Mouse (Mus musculus) hindbrain, postnatal 0 days (tissue): Measurements from ENCODE around the gene Fbxl4. TPM values are rescaled to one million over a fixed set of nuclear protein-coding genes. Genes with fewer than 3 reads are reported as not detected.

ENCODE experiments used
- ATAC-seq: fragments of 200-750 bp; cut with Nextera tagmentation; 2 replicates; pipeline ENCODE4 v1.8.0; 2017; ENCODE audit warnings: mild to moderate bottlenecking, moderate TSS enrichment, moderate library complexity
- DNase-seq: peaks from one replicate; pipeline ENCODE4 v3.0.0-alpha.2; 2015; ENCODE audit warnings: low spot score
- H3K27ac ChIP-seq: fragments of 300-500 bp; sonication (generic); 2 replicates; pipeline ENCODE4 v1.5.1; 2014; ENCODE audit warnings: mild to moderate bottlenecking
- H3K27me3 ChIP-seq: fragments of 300-500 bp; sonication (generic); 2 replicates; pipeline ENCODE4 v1.6.1; 2014; ENCODE audit warnings: low read length, mixed read lengths; ENCODE audit not compliant: insufficient read depth
- H3K36me3 ChIP-seq: fragments of 300-500 bp; sonication (generic); 2 replicates; pipeline ENCODE4 v1.6.1; 2014; ENCODE audit warnings: low read length, mixed read lengths; ENCODE audit not compliant: insufficient read depth
- H3K4me1 ChIP-seq: fragments of 300-500 bp; sonication (generic); 2 replicates; pipeline ENCODE4 v1.6.1; 2014; ENCODE audit warnings: antibody characterized with exemption, low read length, mixed read lengths; ENCODE audit not compliant: insufficient read depth
- H3K4me2 ChIP-seq: fragments of 300-500 bp; sonication (generic); 2 replicates; pipeline ENCODE4 v1.6.1; 2014; ENCODE audit warnings: low read depth, mild to moderate bottlenecking, low read length, moderate library complexity, mixed read lengths
- H3K4me3 ChIP-seq: fragments of 300-500 bp; sonication (generic); 2 replicates; pipeline ENCODE4 v1.5.1; 2014; ENCODE audit warnings: low read length
- H3K9ac ChIP-seq: fragments of 300-500 bp; sonication (generic); replicated peaks from 2 replicates; pipeline ENCODE4 v1.6.1; 2014; ENCODE audit warnings: mild to moderate bottlenecking, low read length, moderate library complexity, mixed read lengths
- H3K9me3 ChIP-seq: fragments of 300-500 bp; sonication (generic); 2 replicates; pipeline ENCODE4 v1.6.1; 2016; ENCODE audit warnings: low read length, mixed read lengths
- CTCF ChIP-seq: IDR thresholded peaks from 2 replicates; pipeline ENCODE4 v1.5.1; 2016; ENCODE audit warnings: antibody characterized with exemption, control low read depth, low read depth
- WGBS: fragments of 180-500 bp; shearing (Covaris S2); extraction: QIAGEN DNeasy Blood & Tissue Kit; methylation state at CpG from one replicate; pipeline ENCODE4 v1.1.7; 2014; 5-methylcytosine and 5-hydroxymethylcytosine counted together
- polyA plus RNA-seq: library from polyadenylated mRNA; unstranded; fragments of >200 nt; fragmentation: Nextera tagmentation; extraction: Ambion mirVana; gene quantifications from 2 replicates; pipeline ENCODE4 v1.2.1, GENCODE M21; 2015
- total RNA-seq: library from RNA; depleted of rRNA; stranded (reverse); fragments of >200 nt; gene quantifications from 2 replicates; pipeline ENCODE4 v1.2.3, GENCODE M21; 2014; rRNA removed

The Fbxl4 gene
- total and polyA plus RNA-seq, 2 experiments from 2014 or later = 16.3 to 29.3 TPM

DNA sequence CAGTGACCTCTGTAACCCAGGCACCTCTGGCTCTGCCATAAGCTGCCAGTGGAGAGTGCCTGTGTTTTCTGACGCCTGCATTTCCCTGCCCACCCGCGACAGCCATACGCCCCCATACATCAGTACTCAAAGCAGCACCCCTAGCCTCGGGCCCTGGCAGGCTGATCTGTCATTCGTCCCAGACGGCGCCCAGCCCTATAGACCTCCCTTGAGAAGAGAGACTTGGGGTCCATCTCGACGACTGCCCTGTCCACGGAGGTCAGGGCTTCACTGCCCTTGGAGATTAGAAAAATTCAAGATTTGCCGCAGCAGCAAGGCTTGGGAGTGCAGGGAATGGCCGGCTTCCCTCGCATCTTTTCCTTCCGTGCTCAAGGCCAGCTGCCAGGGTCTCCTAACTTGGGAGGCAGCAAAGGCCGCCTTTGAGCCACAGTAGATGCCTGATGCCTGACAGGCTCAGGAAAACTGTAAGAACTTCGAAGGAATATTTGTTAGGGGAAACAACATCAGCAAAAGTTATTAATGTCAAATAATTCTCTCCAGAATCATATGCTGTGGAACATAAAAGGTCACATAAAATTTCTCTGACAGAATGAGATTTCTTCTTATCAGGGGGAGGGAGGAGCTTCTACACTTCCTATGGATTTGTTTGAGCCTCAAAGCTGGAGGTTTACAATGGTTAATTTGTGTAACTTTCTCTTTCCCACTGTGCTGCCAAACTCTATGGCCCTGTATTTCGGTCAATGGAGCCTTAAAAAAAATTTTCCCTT lies 122.9 kb downstream of the Fbxl4 start:
- DNase-seq = peak; percentile 12

DNA sequence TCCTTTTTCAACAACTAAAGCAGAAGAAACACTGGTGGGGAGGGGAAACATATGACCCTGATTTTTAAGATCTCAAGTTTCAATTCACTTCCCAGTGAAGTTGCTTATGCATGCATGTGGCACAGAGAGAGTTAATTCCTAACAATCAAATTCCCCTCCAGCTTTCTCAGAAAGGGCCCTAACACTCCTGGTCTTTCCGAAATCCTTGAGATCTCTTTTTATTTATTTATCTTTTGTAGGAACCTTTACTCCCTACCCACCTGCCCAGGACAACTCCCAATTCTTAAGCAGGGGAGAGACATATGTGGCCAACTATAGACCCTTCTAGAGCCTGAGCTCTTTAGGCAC lies 123.5 kb downstream of the Fbxl4 start:
- H3K9me3 ChIP-seq = no peaks in the 10 kb centered on the region
- ATAC-seq (no peak), DNase-seq (no peak)
- peak overlapping the region; percentile 90 for H3K4me2 ChIP-seq
- no peak overlapping the region for H3K27ac ChIP-seq
- H3K4me3 ChIP-seq = peak overlapping the region; percentile 23
- WGBS = 44% methylated on average over 1 of the region's 1 CpGs
- TF ChIP-seq CTCF = no peak
- no peak overlapping the region for H3K9ac ChIP-seq
- no peaks in the 10 kb centered on the region for H3K27me3 ChIP-seq
- H3K36me3 ChIP-seq = no peaks in the 10 kb centered on the region
- H3K4me1 ChIP-seq = no peaks in the 10 kb centered on the region

More for the DNA sequence above, 122.9 kb downstream of the Fbxl4 start:
- no peak for TF ChIP-seq CTCF
- H3K4me3 ChIP-seq = peak overlapping the region; percentile 23
- H3K9ac ChIP-seq = no peak overlapping the region; the same call in 1 of the 2 replicates
- no peak for ATAC-seq
- H3K36me3 ChIP-seq = no peaks in the 10 kb centered on the region
- 12% methylated on average over 18 of the region's 18 CpGs for WGBS
- H3K4me1 ChIP-seq = no peaks in the 10 kb centered on the region
- H3K27me3 ChIP-seq = no peaks in the 10 kb centered on the region
- H3K4me2 ChIP-seq = peak overlapping the region; percentile 90
- peak overlapping the region; percentile 67 for H3K27ac ChIP-seq
- H3K9me3 ChIP-seq = no peaks in the 10 kb centered on the region

DNA sequence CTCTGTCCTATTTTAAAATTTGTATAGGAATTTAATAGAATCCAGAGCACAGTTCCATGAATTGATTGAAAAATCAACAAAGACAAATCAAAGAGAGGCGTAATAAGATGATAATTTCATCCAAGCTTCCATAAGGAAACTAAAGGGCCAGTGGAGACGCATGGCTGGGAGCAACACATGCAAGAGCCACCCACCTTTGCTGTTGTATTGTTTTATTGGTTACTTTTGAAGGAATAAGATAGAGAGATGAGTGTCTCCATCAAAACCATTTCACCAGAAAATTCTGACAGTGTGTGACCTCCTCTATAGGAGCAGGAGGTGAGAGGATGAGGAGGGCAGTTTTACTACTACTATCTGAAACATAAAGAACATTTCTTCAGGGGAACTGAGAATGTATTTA lies 124.8 kb downstream of the Fbxl4 start:
- Histone ChIP-seq H3K4me3 (0 out of 2 replicates have a peak overlapping the region, but pooled peaks have one; percentile 61), H3K9ac (no peak overlapping the region), H3K36me3 (no peaks in the 10 kb centered on the region), H3K27me3 (no peaks in the 10 kb centered on the region), H3K4me2 (peak overlapping the region; percentile 90), H3K27ac (no peak overlapping the region), H3K4me1 (no peaks in the 10 kb centered on the region), H3K9me3 (no peaks in the 10 kb centered on the region)
- TF ChIP-seq CTCF = no peak
- WGBS = 49% methylated on average over 2 of the region's 2 CpGs
- ATAC-seq = no peak
- no peak for DNase-seq

DNA sequence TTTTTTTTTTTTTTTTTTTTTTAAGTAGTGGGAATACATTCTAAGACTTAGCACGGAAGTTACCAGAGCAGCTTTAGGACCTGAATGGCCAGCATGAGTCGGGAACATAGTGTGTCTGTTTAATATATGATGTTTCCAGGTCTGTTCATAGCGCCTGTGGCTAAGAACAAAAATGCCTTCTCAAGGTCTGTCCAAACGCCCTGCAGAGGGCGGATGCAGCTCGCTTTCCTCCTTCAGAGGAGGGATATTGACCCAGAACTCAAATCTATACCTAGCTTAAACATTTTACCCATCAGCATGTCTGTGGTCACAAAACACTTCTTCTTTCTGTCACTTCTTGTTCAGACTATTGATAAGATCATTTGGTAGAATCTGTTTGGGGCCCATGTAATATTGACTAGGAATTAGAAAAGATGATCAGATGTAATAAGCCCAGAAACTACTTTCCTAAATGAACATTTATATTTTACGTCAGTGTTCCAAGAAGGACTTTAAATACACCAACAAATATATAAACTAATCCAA lies 125.5 kb downstream of the Fbxl4 start:
- peak; percentile 69 for TF ChIP-seq CTCF
- H3K27me3 ChIP-seq = no peaks in the 10 kb centered on the region
- no peaks in the 10 kb centered on the region for H3K9me3 ChIP-seq
- 12% methylated on average over 7 of the region's 7 CpGs for WGBS
- H3K4me2 ChIP-seq = peak overlapping the region; percentile 90
- DNase-seq (peak; percentile 78), ATAC-seq (no peak)
- no peak overlapping the region for H3K27ac ChIP-seq
- H3K4me3 ChIP-seq = peak overlapping the region; percentile 61
- H3K4me1 ChIP-seq = no peaks in the 10 kb centered on the region
- no peaks in the 10 kb centered on the region for H3K36me3 ChIP-seq
- H3K9ac ChIP-seq = no peak overlapping the region

DNA sequence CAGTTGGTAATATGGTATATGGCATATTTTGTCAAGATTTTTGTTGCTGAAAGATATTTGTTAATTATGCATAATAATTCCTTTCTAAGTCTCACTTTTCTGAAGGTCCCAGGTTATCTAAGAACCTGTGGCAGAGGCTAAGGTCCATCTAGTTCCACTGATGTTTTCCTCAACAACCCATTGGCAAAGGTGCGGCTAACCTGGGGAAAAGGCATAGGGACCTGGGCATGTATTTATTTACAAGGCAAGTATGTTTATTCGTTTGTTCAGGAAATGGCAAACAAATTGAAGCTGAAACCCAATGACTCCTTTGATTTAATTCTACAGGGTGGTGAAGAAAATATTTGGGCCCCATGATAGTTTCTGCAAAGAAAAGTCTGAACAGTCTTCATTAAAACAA lies 126.2 kb downstream of the Fbxl4 start:
- DNase-seq (no peak), ATAC-seq (no peak)
- Histone ChIP-seq H3K9ac (peak overlapping the region; percentile 10; the same call in 1 of the 2 replicates), H3K4me3 (peak overlapping the region; percentile 61), H3K36me3 (no peaks in the 10 kb centered on the region), H3K4me2 (peak overlapping the region; percentile 90), H3K9me3 (no peaks in the 10 kb centered on the region), H3K27ac (no peak overlapping the region), H3K4me1 (no peaks in the 10 kb centered on the region), H3K27me3 (no peaks in the 10 kb centered on the region)
- WGBS = 21% methylated on average over 2 of the region's 2 CpGs
- no peak for TF ChIP-seq CTCF

Other genes starting within 250 kb of the Fbxl4 start
- 17.9 and 19.4 TPM in 2 replicates for gene Pou3f2, start 130.8 kb downstream of the Fbxl4 start, total RNA-seq
- gene Pou3f2, start 130.8 kb downstream of the Fbxl4 start, polyA plus RNA-seq = 13.8 and 14.6 TPM in 2 replicates